Mouse (Mus musculus) heart, adult 18-20 months (tissue): ENCODE measurements at regions not wholly inside any gene's neighbourhood (a gene's known extent, or its start where the extent isn't known, plus 50 kb on each side); places are given as distances from the start of the nearest gene placed in this dataset.
"Not testable (repeated sequence)": the region's sequence is repeated elsewhere in the genome, so short reads cannot be mapped to it uniquely, and the experiment has no call there.

Experiments used
- DNase-seq, 2 experiments: peaks; one replicate each; pipeline ENCODE4 v3.0.0; 2021 to 2022; ENCODE audit warnings: mixed read lengths in 1 of 2

DNA sequence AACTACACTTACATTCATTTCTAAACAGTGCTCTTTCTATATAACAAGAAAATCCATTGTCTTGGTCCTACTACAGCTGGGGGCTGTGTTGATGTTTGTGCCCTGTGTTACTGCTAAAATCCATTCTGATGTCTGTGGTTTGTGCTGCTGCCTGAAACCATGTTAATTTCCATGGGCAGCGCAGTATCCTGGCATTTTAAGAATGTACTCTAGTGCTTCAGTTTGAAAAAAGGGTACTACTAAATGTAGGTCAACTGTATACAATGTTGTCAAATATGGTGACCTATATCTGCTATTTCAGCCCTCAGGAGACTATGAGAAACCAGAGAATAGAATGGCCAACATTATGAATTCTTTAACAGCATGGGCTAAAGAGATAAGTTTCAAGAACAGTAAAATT lies 1052.2 kb downstream of the Hace1 start:
- DNase-seq = no peak

DNA sequence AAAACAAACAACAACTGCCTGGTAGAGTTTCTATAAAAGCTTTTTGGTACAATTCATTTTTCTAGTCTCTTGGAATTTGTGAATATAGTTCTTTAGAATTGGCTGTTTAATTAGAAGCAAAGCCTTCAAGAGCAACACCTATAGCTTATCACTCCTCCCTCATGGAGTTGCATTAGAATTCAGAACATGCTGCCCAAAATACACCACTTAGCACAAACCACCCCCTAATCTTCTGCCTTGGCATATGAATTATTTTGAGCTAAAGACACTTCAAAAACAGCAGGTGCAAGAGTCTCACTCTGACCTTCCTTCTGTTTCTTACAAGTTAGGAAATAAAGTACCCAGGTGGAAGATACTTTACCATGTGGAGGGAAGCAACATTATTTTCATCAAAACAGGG lies 1085.4 kb downstream of the Hace1 start:
- DNase-seq = no peak

DNA sequence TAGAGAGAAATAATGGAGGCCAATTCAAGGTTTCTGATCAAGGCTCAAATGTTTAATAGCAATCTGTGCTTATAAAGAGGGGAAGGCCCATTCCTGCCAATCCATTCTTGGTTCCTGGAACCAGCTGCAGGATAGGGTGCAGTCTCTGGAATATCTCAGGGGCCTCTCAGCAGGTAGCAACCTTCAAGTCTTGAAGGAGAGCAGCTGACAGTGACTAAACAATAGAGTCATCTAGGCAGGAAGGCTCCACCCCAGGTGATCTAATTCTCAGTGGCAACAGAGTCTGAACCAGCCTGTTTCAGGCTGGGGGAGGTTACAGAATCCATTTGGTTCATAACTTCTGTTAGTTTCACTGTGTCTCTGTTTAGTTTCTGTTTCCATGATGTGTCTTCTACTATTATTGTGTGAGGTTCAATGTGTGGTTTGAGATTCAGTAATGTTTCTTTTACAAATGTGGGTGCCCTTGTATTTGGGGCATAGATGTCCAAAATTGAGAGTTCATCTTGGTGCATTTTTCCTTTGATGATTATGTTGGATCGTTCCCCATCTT lies 1112.3 kb downstream of the Hace1 start:
- DNase-seq = not testable (repeated sequence)

DNA sequence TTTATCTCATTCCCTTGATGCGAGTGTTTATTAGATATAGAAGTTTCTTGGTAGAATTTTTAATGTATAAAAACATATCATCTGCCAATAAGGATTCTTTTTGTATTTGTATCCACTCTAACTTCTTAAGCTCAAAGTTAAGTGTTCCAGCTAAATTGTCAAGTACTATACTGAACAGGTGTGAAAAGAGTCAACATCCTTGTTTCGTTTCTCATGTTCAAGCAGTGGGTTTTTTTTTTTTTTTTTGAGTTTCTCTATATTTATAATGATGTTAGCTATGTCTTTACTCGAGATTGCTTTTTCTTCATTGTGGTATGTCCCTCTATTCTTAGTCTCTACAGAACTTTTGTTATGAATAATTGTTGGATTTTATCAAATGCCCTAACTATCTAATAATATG lies 1115.0 kb downstream of the Hace1 start:
- DNase-seq = no peak

DNA sequence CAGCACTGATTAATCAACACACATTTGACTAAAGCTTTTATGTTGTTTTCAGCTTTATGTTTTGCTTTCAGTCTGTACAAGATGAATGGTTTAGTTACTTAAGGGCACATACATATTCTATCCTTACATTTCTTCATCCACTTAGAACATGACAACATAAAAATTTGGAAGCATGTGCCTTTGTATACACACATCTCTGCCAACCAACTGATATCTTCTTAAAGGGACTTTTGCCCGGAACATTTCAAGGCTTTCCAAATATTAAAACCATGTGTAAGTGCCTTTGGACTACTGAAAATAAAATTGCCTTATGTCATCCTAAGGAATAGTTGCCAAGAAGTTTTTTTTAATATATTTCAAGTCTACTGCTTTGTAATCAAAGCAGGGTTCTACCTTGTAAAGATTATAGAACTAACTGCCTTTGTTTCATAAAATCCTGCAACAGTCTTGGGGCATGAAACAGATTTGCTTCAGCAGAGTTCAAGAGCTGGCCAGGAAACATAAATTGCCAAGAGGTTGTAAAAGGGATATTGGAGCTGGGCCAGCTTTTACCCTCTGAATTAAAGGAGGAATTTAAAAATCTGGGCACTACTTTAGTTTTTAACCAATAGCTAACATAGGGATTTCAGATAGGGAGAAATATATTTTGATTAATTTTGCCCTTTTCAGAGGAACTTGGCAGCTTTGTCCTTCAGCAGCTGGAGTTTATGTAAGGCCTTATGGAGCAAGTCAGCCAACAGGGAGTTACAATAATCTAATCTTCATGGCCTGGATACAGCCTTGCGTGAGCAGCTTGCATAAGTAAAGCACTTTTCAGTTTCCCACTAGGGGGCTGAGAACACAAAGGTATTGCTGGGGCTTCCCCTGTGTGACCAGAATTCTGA lies 1120.0 kb downstream of the Hace1 start:
- DNase-seq = peak; percentile 36 to 52

DNA sequence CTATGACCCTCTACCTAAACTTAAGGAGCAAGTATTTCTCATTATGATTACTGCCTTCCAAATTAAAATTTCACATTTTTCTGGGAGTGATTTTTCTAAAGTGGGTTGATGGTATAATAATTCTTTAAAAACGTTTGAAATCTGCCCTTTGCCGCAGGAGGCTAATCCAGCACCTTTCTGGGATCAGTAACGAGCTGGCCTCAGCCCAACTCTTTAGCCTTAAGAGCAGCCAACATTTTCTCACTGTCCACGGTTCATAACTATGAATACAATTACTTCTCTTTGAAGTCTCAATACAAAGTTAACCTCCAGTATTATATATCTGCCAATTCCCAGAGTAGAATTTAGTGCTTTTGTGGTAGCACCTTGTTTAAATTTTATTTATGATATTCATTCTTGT lies 1123.6 kb downstream of the Hace1 start:
- DNase-seq = no peak

DNA sequence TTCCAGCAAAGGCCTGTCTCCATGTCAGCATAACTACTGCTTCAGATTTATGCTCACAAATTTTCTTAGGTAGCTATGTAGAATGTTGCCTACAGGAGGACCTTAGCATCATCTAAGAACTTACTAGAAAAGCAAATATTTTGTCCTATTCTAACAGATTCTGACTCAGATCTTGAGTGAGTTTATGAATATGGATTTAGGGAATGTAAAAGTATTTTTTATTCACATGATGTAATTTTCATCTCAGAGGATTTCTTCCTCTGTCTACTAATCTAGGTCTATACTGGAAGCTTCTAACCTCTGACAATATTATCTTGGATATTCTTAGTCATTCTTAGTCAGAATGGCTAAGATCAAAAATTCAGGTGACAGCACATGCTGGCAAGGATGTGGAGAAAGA lies 1130.4 kb downstream of the Hace1 start:
- not testable (repeated sequence) for DNase-seq

DNA sequence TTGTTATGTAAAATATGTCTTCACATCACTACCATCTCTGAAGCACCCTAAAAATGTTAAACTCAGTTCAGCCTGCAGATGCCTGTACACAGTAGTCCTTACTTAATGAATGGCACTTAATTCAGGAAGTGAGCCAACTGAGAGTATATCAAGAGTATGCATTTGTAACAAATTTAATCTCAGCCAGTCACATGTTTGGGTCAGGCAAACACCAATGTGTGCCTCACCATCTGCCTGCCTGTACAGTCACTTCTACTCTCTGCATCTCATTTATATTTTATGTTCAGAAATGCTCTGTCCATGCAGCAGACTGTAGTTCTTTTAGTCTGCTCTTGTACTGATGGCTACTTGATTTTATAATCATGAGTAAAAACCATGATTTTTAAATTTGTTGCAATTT lies 1135.1 kb downstream of the Hace1 start:
- no peak for DNase-seq

DNA sequence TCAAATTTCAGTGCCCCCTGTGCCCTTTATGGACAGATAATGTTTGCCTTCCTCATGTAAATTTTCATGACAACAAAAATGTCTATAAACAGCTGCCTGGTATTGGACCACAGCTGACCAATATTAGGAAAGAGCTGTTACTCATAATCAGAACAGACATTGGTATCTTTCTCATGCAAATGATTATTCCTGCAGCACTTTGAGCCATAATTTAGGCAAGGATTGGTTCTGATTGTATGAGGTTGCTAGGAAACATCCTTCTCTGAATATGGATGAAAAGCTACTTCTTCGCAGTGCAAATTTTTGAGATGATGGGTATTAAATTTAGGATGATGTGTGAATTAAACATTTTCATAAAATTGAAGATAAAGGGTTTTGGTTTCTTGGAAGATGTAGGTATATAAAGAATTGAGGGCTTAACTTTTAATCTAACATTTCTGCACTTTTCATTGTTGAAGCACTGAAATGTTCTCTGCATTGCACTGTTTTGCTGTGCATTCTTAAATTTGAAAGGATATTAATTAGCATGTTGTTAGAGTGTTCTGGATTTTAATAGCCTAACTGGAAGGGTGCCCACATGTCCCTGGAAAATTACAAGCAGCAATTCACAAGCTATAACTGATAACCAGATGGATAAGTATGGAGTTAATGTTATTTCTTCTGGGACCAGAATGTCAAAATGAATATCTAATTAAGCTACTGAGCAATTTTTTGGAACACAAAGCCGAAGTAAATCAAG lies 1140.9 kb downstream of the Hace1 start:
- no peak for DNase-seq

DNA sequence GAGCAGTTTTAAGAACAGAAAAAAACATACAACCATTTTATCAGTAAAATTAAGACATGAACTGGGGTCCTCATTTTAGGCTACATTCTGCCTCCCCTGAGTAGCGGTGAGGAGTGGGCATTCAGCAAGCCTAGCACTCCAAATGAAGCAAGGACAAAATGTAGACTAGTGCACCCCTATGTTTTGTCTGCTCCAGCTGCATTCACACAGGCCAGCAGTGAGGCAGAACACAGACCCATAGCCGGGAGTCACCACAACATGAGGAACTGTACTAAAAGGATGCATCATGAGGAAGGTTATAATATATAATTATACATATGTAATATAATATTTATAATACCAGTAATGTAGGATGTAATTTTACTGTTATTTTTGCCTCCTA lies 1141.5 kb downstream of the Hace1 start:
- no peak for DNase-seq

DNA sequence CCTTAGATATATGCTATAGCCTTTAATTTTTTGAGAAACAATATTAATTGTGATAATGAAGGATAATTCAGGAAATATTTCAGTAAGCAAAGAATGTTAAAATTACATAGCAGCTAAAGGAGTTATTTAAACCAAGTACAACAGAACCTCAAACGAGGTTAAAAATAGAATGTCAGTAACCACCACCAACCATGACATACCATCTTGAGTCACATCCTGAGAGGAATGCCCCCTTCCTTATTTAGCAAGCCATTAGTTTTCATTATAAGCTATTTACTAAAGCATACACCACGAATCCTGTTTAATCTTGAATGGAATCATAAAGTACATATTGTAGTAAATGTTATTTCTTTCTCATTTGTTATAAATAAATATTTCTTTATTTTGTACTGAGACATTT lies 1146.0 kb downstream of the Hace1 start:
- DNase-seq = no peak

DNA sequence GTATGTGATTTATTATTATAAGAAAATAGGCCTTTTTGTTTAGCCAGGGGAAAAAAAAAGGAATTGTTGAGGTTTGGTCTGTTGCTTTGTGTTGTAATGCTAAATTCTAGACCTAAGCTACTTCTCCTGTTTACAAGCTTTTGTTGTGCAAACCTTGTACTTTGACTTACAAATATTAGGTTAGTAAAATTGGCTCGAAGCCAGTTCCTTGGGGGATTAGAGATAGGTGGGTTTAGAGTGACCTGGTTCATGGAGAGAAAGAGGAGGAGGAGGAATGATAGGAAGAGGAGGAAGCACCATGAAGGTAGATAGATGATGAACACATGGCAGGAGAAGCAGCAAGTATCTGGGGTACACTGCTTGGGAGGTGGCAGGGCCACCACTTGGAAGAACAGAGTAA lies 1153.0 kb downstream of the Hace1 start:
- no peak for DNase-seq

DNA sequence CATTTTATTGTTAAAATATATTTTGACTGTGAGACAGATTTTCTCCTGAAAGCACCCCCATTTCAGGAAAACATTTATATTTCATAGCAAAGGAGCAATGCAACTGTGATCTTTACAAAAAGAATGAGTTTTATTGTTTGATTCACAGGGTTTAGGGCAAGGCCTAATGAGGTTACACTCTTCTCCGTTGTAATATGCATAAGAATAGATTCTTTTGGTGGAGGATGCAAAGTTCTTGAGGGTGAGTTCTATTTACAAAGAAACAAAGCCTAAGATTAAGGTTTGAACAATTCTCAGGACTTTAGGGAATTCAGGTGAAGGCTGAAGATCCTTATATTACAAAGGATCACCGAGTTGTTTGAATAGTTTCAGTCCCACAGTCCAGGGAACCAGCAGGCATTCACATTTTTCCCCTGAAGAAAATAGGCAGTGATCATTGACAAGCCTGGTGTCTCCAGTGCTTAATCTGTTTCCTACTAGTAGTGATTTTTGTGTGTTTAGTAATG lies 1156.2 kb downstream of the Hace1 start:
- DNase-seq = no peak

DNA sequence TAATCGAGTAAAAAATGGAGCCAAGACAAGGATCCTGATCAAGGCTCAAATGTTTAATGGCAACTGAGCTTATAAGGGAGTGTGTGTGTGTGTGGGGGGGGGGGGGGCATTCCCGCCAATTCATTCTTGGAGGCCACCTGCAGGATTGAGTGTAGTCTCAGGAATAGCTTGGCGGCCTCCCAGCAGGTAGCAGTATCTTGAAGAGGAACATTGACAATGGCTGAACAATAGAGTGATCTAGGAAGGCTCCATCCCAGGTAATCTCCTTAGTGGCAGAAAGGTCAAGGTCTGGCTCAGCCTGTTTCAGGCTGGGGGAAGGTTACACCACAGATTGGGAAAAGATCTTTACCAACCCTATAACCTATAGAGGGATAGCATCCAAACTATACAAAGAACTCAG lies 1163.5 kb downstream of the Hace1 start:
- no peak for DNase-seq

DNA sequence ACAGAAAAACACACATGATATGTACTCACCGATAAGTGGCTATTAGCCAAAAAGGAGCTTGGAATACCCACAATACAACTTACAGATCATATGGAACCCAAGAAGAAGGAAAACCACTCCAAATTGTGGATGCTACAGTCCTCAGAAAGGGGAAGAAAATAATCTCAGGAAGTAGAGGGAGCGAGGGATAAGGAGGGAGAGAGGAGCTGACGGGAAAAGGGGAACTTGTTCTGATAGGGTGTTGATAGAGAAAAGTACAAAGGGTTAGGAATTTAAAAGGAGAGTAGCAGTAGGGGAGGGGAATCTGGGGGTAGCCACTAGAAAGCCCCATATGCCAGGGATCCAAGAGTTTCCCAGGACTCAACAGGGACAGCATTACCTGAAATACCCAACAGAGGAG lies 1164.5 kb downstream of the Hace1 start:
- no peak for DNase-seq

DNA sequence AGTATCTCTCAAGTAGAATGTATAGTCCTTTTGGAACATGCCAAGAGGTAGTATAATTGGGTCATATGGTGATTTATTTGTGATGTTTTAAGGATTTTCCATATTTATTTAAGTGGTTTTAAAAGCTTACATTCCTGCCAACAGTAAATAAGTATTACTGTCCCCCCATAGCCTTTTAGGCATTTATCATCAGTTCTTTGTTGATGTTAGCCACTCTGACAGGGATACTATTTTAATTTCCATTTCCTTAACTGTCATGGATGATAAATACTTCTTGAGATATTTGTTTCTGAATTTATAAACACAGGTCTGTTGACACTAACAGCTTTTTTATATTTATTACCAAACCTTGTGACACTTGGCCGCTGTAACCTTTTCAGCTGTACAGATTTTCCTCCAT lies 1183.3 kb downstream of the Hace1 start:
- no peak for DNase-seq

DNA sequence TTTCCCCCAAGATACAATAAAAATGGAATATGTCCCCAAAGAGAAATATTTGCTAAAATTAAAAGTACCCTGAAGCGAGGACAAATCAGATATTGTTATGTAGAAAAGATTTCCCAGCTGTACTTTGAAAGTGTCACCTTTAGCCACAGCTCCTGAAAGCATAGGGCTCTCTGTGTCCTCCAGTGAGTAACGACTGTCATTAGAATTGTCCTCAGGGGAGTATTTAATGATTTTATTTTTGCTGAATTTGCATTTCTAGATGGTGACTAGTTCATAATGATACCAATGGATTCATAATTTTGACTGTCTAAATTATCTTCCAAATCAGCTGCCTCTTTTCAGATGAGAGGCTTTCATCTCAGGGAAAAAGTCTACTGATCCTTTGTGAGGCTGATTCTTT lies 1201.1 kb downstream of the Hace1 start:
- DNase-seq = no peak

DNA sequence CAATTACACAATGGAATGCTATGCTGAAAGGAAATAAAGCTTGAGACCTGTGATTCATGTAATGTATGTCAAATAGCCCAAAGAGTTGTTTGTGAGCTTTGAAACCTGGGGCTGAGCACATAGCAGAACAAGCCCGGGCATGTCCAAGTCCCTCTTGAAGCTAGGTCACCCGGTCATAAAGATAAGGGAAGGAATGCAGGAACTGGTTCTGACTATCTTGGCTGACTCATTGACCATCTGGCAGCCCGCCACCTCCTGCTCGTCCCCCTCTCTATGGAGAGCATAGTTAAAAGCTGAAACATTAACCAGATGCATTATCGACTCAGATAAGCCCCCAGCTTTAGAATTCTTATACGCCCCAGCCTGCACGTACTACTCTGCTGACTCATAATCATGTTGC lies 1208.1 kb downstream of the Hace1 start:
- peak; percentile 66 to 68 for DNase-seq

DNA sequence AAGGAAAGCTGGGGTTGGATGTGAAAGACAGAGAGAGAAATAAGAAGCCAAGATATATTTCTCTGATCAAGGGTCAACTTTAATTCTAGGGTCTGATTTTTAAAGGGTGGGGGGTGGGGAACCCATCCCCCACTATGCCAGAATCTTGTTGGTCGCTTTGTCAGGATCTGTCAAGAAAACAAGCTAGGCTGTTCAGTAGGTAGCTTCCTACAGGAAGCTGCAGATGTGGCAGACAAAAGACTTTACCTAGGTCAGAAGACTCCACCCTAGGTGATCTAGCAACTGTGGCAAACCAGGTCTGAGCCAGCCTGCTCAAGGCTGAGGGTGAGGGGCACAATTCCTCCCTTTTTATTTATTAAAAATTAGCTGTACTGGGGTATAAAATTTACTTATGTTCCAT lies 1236.6 kb downstream of the Hace1 start:
- no peak for DNase-seq

DNA sequence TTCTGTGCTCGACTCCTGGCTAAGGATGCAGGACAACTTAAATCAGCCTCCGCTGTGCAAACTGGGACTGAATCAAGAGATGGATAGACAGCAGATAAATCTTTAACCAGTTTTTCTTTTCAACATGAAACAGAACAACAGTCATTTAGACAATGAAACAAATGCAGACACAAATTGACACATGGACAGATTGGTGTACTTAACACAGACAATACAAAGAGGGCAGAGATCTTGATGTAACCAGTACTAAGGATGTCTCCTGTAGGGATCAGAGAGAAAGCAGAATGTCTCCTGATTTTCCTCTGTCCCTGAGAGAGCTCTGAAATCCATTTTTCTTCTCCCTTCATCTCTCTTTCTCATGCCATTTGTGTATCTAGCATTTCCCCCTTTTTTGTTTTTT lies 1241.5 kb downstream of the Hace1 start:
- no peak for DNase-seq

DNA sequence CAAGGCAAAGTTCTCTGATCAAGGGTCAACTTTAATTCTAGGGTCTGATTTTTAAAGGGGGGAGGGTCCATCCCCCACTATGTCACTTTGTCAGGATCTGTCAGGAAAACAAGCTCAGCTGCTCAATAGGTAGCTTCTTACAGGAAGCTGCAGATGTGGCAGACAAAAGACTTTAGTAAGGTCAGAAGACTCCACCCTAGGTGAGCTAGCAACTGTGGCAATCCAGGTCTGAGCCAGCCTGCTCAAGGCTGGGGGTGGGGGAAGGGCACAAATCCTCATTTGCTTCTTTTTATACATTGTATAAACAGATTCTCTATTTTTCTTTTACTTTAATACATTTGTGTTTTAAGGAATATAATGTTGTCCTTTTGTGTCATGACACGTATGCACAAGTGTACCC lies 1242.3 kb downstream of the Hace1 start:
- DNase-seq = no peak

DNA sequence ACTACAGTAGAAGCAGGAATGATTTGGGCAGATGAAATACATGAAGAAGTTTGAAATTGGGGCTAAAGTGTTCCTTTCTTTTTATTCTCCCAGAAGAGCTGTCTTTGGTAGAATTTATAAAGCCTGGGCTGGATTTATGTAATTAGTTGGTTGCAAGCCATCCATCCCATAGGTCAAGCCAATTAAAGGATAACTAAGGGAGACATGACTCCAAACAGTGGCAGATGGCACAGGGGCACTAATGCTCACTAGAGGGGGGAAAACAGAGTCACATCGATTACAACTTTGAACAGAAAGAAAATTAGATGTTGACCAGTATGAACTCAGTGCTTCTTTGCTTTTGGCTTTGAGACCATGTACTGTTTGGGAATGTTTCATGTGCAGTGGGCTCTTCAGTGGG lies 1246.2 kb downstream of the Hace1 start:
- DNase-seq = no peak

DNA sequence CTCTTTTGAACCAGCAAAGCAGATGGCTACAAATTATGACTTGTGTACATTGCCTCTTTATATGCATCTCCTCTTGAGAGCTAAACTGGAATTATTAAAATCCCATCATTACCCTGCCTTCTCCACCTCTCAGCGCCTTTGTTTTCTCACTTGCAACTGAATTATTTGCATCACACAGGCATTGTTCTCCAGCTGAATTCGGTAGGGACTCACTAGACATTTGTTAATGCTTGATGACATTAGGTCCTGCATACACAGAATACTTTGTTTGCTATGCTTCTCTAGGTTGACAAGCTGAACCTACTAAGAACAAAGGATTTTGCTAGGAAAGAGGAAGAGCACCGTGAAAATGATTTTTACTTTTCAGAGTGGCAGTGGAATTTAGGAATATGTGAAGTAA lies 1248.4 kb downstream of the Hace1 start:
- DNase-seq = no peak
